Mouse (Mus musculus) spleen, postnatal 36 days (tissue): ENCODE measurements around the gene Begain.

Experiments used
- DNase-seq, 2 experiments: peaks; one replicate each; pipeline ENCODE4 v3.0.0; 2022; ENCODE audit warnings: low spot score in 2 of 2, mixed read lengths in 1 of 2

Begain gene

GRCm38 (mm10) chr12:109053020-109053806 is 14.8 kb downstream of the Begain start:
- DNase-seq = no peak

GRCm38 (mm10) chr12:109049949-109050348 is 18.1 kb downstream of the Begain start:
- no peak for DNase-seq

- no peak for DNase-seq
Observed at GRCm38 (mm10) chr12:109045581-109045980, 22.4 kb downstream of the Begain start.

GRCm38 (mm10) chr12:109044497-109044896 is 23.5 kb downstream of the Begain start:
- DNase-seq = no peak

GRCm38 (mm10) chr12:109039311-109039710 is 28.7 kb downstream of the Begain start:
- DNase-seq = no peak

GRCm38 (mm10) chr12:109038179-109038819 is 29.7 kb downstream of the Begain start:
- DNase-seq = no peak

- no peak for DNase-seq
Observed at GRCm38 (mm10) chr12:109037026-109037425, 31.0 kb downstream of the Begain start.

- DNase-seq = no peak
Observed at GRCm38 (mm10) chr12:109023780-109024179, 44.2 kb downstream of the Begain start.

GRCm38 (mm10) chr12:109022966-109023365 is 45.1 kb downstream of the Begain start:
- no peak for DNase-seq

- DNase-seq = no peak
Observed at GRCm38 (mm10) chr12:109022181-109022691, 45.8 kb downstream of the Begain start.

GRCm38 (mm10) chr12:109010070-109010649 is 57.9 kb downstream of the Begain start:
- no peak for DNase-seq

GRCm38 (mm10) chr12:109002978-109003377 is 65.0 kb downstream of the Begain start:
- peak in 1 of 2 experiments; percentile 23 for DNase-seq

GRCm38 (mm10) chr12:108997249-108997648 is 70.8 kb downstream of the Begain start:
- no peak for DNase-seq

GRCm38 (mm10) chr12:108995976-108996636 is 71.9 kb downstream of the Begain start:
- DNase-seq = no peak

GRCm38 (mm10) chr12:108994436-108995031 is 73.5 kb downstream of the Begain start:
- peak; percentile 67 to 68 for DNase-seq

GRCm38 (mm10) chr12:108993046-108993445 is 75.0 kb downstream of the Begain start:
- no peak for DNase-seq

GRCm38 (mm10) chr12:108990425-108990824 is 77.6 kb downstream of the Begain start:
- DNase-seq = peak in 1 of 2 experiments; percentile 32

GRCm38 (mm10) chr12:108987448-108987847 is 80.6 kb downstream of the Begain start:
- DNase-seq = no peak

- no peak for DNase-seq
Observed at GRCm38 (mm10) chr12:108985025-108985424, 83.0 kb downstream of the Begain start.

- DNase-seq = no peak
Observed at GRCm38 (mm10) chr12:108984471-108984870, 83.5 kb downstream of the Begain start.

GRCm38 (mm10) chr12:108983496-108983895 is 84.5 kb downstream of the Begain start:
- DNase-seq = no peak

GRCm38 (mm10) chr12:108982684-108982960 is 85.4 kb downstream of the Begain start:
- DNase-seq = no peak
